Mouse (Mus musculus) forebrain, embryonic 14.5 days (tissue): Measurements from ENCODE around the gene Gfpt1. TPM values are rescaled to one million over a fixed set of nuclear protein-coding genes. Genes with fewer than 3 reads are reported as not detected.

ENCODE experiments used
- ATAC-seq: fragments of 200-750 bp; cut with Nextera tagmentation; 2 replicates; pipeline ENCODE4 v1.8.0; 2017; ENCODE audit warnings: mild to moderate bottlenecking, moderate library complexity
- DNase-seq: peaks from one replicate; pipeline ENCODE4 v3.0.0-alpha.2; 2015; ENCODE audit warnings: low spot score
- H3K27ac ChIP-seq: fragments of 300-500 bp; sonication (generic); 2 replicates; pipeline ENCODE4 v1.5.1; 2014; ENCODE audit warnings: low read depth, mild to moderate bottlenecking, control low read depth, low read length, moderate library complexity
- H3K27me3 ChIP-seq: fragments of 300-500 bp; sonication (generic); replicated peaks from 2 replicates; pipeline ENCODE4 v1.6.1; 2014; ENCODE audit warnings: low read length, control low read depth, mixed read lengths; ENCODE audit not compliant: control insufficient read depth, insufficient read depth
- H3K36me3 ChIP-seq: fragments of 300-500 bp; sonication (generic); 2 replicates; pipeline ENCODE4 v1.6.1; 2014; ENCODE audit warnings: low read length, control low read depth; ENCODE audit not compliant: control insufficient read depth, insufficient read depth
- H3K4me1 ChIP-seq: fragments of 300-500 bp; sonication (generic); 2 replicates; pipeline ENCODE4 v1.6.1; 2014; ENCODE audit warnings: antibody characterized with exemption, low read length, control low read depth; ENCODE audit not compliant: control insufficient read depth, insufficient read depth
- H3K4me2 ChIP-seq: fragments of 300-500 bp; sonication (generic); 2 replicates; pipeline ENCODE4 v1.6.1; 2014; ENCODE audit warnings: mild to moderate bottlenecking, control low read depth, low read length
- H3K4me3 ChIP-seq: fragments of 300-500 bp; sonication (generic); 2 replicates; pipeline ENCODE4 v1.5.1; 2014; ENCODE audit warnings: low read depth, low read length, control low read depth
- H3K9ac ChIP-seq: fragments of 300-500 bp; sonication (generic); 2 replicates; pipeline ENCODE4 v1.6.1; 2014; ENCODE audit warnings: mild to moderate bottlenecking, low read length, control low read depth, moderate library complexity
- H3K9me3 ChIP-seq: fragments of 300-500 bp; sonication (generic); replicated peaks from 2 replicates; pipeline ENCODE4 v1.6.1; 2016; ENCODE audit warnings: low read length, control low read depth, mixed read lengths; ENCODE audit not compliant: control insufficient read depth
- WGBS: fragments of 180-500 bp; shearing (Covaris S2); extraction: QIAGEN DNeasy Blood & Tissue Kit; methylation state at CpG from one replicate; pipeline ENCODE4 v1.1.7; 2014; 5-methylcytosine and 5-hydroxymethylcytosine counted together
- polyA plus RNA-seq: library from polyadenylated mRNA; unstranded; fragments of >200 nt; fragmentation: Nextera tagmentation; extraction: Ambion mirVana; gene quantifications from 2 replicates; pipeline ENCODE4 v1.2.1, GENCODE M21; 2014

Gfpt1 gene
- 18.2 and 21.3 TPM in 2 replicates for polyA plus RNA-seq

- Histone ChIP-seq H3K9ac (peak within 1 kb of the TSS; percentile 97), H3K4me2 (peak within 1 kb of the TSS; percentile 62), H3K9me3 (no peaks in the 10 kb centered on the region), H3K27me3 (no peaks in the 10 kb centered on the region), H3K36me3 (no peaks in the 10 kb centered on the region), H3K27ac (peak within 1 kb of the TSS; percentile 97), H3K4me1 (peaks cover 10% of the 10 kb centered on the region), H3K4me3 (peak within 1 kb of the TSS; percentile 92)
- DNase-seq (peak; percentile 97), ATAC-seq (peak; percentile 97)
- under 1% methylated on average over 66 of the region's 68 CpGs for WGBS
Measured at GRCm38 (mm10) chr6:87042337-87043130, at the start of gene Gfpt1. Gene Gfpt1, plus strand, starts transcription at chr6:87042846.

- Histone ChIP-seq H3K36me3 (peaks cover 21% of the 10 kb centered on the region; the same call in 1 of the 2 replicates), H3K27ac (no peak overlapping the region), H3K9ac (no peak overlapping the region), H3K27me3 (no peaks in the 10 kb centered on the region), H3K4me3 (no peak overlapping the region), H3K9me3 (no peaks in the 10 kb centered on the region), H3K4me1 (no peaks in the 10 kb centered on the region), H3K4me2 (no peak overlapping the region)
- ATAC-seq (no peak), DNase-seq (no peak)
- 94% methylated on average over 4 of the region's 4 CpGs for WGBS
Measured at GRCm38 (mm10) chr6:86994254-86994653, 48.4 kb upstream of the Gfpt1 start.

GRCm38 (mm10) chr6:86996629-86997307 is 45.9 kb upstream of the Gfpt1 start:
- no peak for ATAC-seq
- Histone ChIP-seq H3K36me3 (peaks cover 21% of the 10 kb centered on the region; the same call in 1 of the 2 replicates), H3K4me2 (no peak overlapping the region), H3K9ac (no peak overlapping the region), H3K4me1 (no peaks in the 10 kb centered on the region), H3K4me3 (no peak overlapping the region), H3K27me3 (no peaks in the 10 kb centered on the region), H3K9me3 (no peaks in the 10 kb centered on the region), H3K27ac (peak overlapping the region; percentile 33; the same call in 1 of the 2 replicates)
- DNase-seq = peak; percentile 30
- WGBS = 81% methylated on average over 5 of the region's 5 CpGs

- DNase-seq (no peak), ATAC-seq (no peak)
- no peak overlapping the region for H3K4me2 ChIP-seq
- H3K27ac ChIP-seq = no peak overlapping the region
- H3K9ac ChIP-seq = no peak overlapping the region
- no peaks in the 10 kb centered on the region for H3K9me3 ChIP-seq
- no peaks in the 10 kb centered on the region for H3K27me3 ChIP-seq
- H3K4me3 ChIP-seq = no peak overlapping the region
- peaks cover 21% of the 10 kb centered on the region; the same call in 1 of the 2 replicates for H3K36me3 ChIP-seq
- 96% methylated on average over 6 of the region's 6 CpGs for WGBS
- H3K4me1 ChIP-seq = no peaks in the 10 kb centered on the region
Measured at GRCm38 (mm10) chr6:86997360-86997759, 45.3 kb upstream of the Gfpt1 start.

DNA sequence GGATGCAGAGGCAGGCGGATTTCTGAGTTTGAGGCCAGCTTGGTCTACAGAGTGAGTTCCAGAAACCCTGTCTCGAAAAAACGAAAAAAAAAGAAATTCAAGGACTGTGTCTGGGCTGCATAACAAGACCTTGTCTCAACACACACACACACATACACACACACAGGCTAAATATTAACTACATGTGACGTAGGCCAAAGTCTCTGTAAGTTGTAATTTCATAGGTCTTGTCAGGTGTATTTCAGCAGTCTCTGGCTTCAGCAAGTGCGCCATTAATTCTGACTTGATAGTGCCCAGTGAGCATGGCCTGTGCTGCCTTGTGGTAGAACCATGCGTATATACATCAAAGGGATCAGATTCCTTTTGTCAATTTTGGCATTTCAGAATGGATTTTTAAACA is 40.7 kb upstream of the Gfpt1 start:
- Histone ChIP-seq H3K4me3 (no peak overlapping the region), H3K27ac (no peak overlapping the region), H3K36me3 (peaks cover 8% of the 10 kb centered on the region; the same call in 1 of the 2 replicates), H3K9me3 (no peaks in the 10 kb centered on the region), H3K4me2 (no peak overlapping the region), H3K27me3 (no peaks in the 10 kb centered on the region), H3K4me1 (no peaks in the 10 kb centered on the region), H3K9ac (no peak overlapping the region)
- no peak for ATAC-seq
- DNase-seq = no peak
- WGBS = 91% methylated on average over 6 of the region's 6 CpGs

- 53% methylated on average over 8 of the region's 8 CpGs for WGBS
Measured at GRCm38 (mm10) chr6:87002521-87003055, 40.1 kb upstream of the Gfpt1 start.

DNA sequence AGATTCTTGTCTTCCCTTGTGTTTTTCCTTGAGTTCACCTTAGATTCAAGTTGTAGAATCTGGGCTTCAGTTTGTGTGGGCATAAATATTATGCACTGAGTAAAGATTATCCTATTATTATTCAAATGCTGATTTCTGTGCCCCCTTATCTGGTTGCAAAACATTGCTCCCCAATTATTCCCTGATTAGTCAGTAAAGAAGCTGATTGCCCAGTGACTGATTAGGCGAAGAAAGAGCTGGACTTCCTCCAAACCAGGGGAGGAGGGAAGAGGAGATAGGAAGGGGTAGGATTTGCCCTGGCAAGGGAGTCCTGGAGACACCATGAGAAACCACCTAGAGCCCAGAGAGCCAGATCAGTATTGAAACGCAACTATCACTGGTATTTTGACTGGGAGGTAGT is 38.5 kb upstream of the Gfpt1 start:
- H3K9me3 ChIP-seq = no peaks in the 10 kb centered on the region
- H3K4me3 ChIP-seq = no peak overlapping the region
- WGBS = 41% methylated on average over 2 of the region's 2 CpGs
- H3K9ac ChIP-seq = no peak overlapping the region
- H3K4me2 ChIP-seq = no peak overlapping the region
- ATAC-seq (no peak), DNase-seq (no peak)
- H3K4me1 ChIP-seq = no peaks in the 10 kb centered on the region
- no peak overlapping the region for H3K27ac ChIP-seq
- H3K27me3 ChIP-seq = no peaks in the 10 kb centered on the region
- H3K36me3 ChIP-seq = no peaks in the 10 kb centered on the region

More at GRCm38 (mm10) chr6:87002521-87003055, 40.1 kb upstream of the Gfpt1 start:
- DNase-seq (peak; percentile 86), ATAC-seq (0 out of 2 replicates have a peak, but pooled peaks have one; percentile 60)
- Histone ChIP-seq H3K36me3 (peaks cover 3% of the 10 kb centered on the region; the same call in 1 of the 2 replicates), H3K4me3 (no peak overlapping the region), H3K4me2 (no peak overlapping the region), H3K9ac (no peak overlapping the region), H3K4me1 (no peaks in the 10 kb centered on the region), H3K27ac (no peak overlapping the region), H3K9me3 (no peaks in the 10 kb centered on the region), H3K27me3 (no peaks in the 10 kb centered on the region)

- Histone ChIP-seq H3K9me3 (no peaks in the 10 kb centered on the region), H3K27me3 (no peaks in the 10 kb centered on the region), H3K4me3 (no peak overlapping the region), H3K27ac (no peak overlapping the region), H3K36me3 (no peaks in the 10 kb centered on the region), H3K4me1 (peaks cover 3% of the 10 kb centered on the region; the same call in 1 of the 2 replicates), H3K4me2 (no peak overlapping the region), H3K9ac (no peak overlapping the region)
- ATAC-seq = no peak
- no peak for DNase-seq
Measured at GRCm38 (mm10) chr6:87005577-87005976, 37.1 kb upstream of the Gfpt1 start.
